Mouse (Mus musculus) midbrain, embryonic 16.5 days (tissue): ENCODE data around the gene Aanat. TPM values are rescaled to one million over a fixed set of nuclear protein-coding genes. Genes with fewer than 3 reads are reported as not detected.

Source experiments
- ATAC-seq: fragments of 200-750 bp; cut with Nextera tagmentation; 2 replicates; pipeline ENCODE4 v1.8.0; 2017; ENCODE audit warnings: moderate TSS enrichment
- H3K27ac ChIP-seq: fragments of 300-500 bp; sonication (generic); 2 replicates; pipeline ENCODE4 v1.5.1; 2014; ENCODE audit warnings: mild to moderate bottlenecking, low read length, mixed read lengths
- H3K27me3 ChIP-seq: fragments of 300-500 bp; sonication (generic); 2 replicates; pipeline ENCODE4 v1.6.1; 2014; ENCODE audit warnings: low read depth, low read length, mixed read lengths; ENCODE audit not compliant: control insufficient read depth, insufficient read depth
- H3K36me3 ChIP-seq: fragments of 300-500 bp; sonication (generic); 2 replicates; pipeline ENCODE4 v1.6.1; 2014; ENCODE audit warnings: mild to moderate bottlenecking, low read length, moderate library complexity, mixed read lengths; ENCODE audit not compliant: control insufficient read depth, insufficient read depth
- H3K4me1 ChIP-seq: fragments of 300-500 bp; sonication (generic); 2 replicates; pipeline ENCODE4 v1.6.1; 2014; ENCODE audit warnings: mild to moderate bottlenecking, low read length, mixed read lengths; ENCODE audit not compliant: control insufficient read depth, insufficient read depth
- H3K4me2 ChIP-seq: fragments of 300-500 bp; sonication (generic); 2 replicates; pipeline ENCODE4 v1.6.1; 2014; ENCODE audit warnings: mild to moderate bottlenecking, low read length, mixed read lengths
- H3K4me3 ChIP-seq: fragments of 300-500 bp; sonication (generic); 2 replicates; pipeline ENCODE4 v1.5.1; 2014; ENCODE audit warnings: low read depth, mild to moderate bottlenecking, low read length, moderate library complexity, mixed read lengths
- H3K9ac ChIP-seq: fragments of 300-500 bp; sonication (generic); 2 replicates; pipeline ENCODE4 v1.6.1; 2014; ENCODE audit warnings: low read depth, low read length, mixed read lengths
- H3K9me3 ChIP-seq: fragments of 300-500 bp; sonication (generic); replicated peaks from 2 replicates; pipeline ENCODE4 v1.6.1; 2014; ENCODE audit warnings: mild to moderate bottlenecking, low read length, mixed read lengths; ENCODE audit not compliant: control insufficient read depth, poor library complexity, severe bottlenecking
- WGBS: fragments of 180-500 bp; shearing (Covaris S2); extraction: QIAGEN DNeasy Blood & Tissue Kit; methylation state at CpG from one replicate; pipeline ENCODE4 v1.1.7; 2014; 5-methylcytosine and 5-hydroxymethylcytosine counted together
- polyA plus RNA-seq: library from polyadenylated mRNA; unstranded; fragments of >200 nt; fragmentation: Nextera tagmentation; extraction: Ambion mirVana; gene quantifications from 2 replicates; pipeline ENCODE4 v1.2.1, GENCODE M21; 2015

The Aanat gene
- polyA plus RNA-seq, 1 experiment from 2014 or later: 0.20 TPM

DNA sequence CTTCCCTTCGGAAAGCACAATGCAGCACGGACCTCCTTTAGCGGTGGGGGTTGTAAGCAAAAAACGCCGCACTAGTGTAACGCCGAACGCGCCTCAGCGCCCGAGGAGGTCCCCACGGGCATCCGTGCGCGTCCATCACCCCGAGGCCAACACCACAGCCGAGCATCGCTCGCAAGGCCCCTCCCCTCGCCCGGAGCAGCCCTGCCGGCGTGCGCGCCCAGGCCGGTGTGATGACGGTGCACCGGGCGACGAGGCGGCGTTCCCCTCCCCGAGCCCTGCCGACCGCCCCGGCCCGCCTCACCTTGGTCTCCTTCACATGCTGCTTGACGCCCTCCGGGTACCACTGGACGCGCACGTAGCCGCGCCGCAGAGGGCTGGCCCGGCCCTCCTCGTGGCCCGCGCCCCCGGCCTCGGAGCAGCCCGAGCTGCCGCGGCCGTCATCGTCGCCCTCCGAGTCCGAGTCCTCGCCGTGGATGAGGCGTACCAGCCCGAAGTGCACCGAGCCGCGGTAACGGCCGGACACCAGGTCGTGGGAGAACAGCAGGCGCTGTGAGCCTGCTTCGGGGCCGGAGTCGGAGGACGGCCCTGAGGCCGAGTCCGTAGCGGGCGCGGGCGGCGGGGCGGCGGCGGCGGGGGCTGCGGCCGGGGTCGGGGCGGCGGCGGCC, 5.4 kb upstream of the Aanat start:
- H3K4me2 ChIP-seq: peak overlapping the region; percentile 62
- H3K4me3 ChIP-seq: peak overlapping the region; percentile 89
- WGBS: under 1% methylated on average over 63 of the region's 91 CpGs
- peak; percentile 79 for ATAC-seq
- H3K9ac ChIP-seq: peak overlapping the region; percentile 98
- H3K4me1 ChIP-seq: peaks cover 24% of the 10 kb centered on the region
- no peaks in the 10 kb centered on the region for H3K9me3 ChIP-seq
- peak overlapping the region; percentile 95 for H3K27ac ChIP-seq
- no peaks in the 10 kb centered on the region for H3K36me3 ChIP-seq
- H3K27me3 ChIP-seq: no peaks in the 10 kb centered on the region

DNA sequence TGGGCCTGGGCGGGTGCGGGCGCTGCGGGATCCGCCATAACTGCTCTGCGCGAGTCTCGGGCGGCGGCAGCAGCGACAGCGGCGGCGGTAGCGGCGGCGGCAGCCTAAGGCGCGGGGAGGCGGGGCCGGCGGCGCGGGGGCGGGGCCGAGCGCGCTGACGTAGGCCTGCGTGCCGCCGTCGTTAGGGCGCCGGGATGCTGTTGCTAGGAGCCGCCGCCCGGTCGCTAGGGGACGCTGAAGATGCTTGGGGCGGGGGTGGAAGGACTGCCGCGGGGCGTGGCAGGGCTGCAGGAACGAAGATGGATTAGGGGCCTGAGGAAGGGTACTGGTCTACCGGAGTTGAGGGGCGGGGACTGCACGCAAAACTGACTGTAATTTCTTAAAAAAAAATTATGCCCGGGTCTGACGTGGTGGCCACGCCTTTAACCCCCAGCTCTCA, 4.8 kb upstream of the Aanat start, which contains the start of gene Ube2o:
Gene Ube2o (minus strand): TSS at position 72 of the 439 bp plus-strand sequence.
- Histone ChIP-seq H3K27me3 (no peaks in the 10 kb centered on the region), H3K9ac (peak within 1 kb of the TSS; percentile 98), H3K27ac (peak within 1 kb of the TSS; percentile 95), H3K9me3 (no peaks in the 10 kb centered on the region), H3K36me3 (no peaks in the 10 kb centered on the region), H3K4me3 (peak within 1 kb of the TSS; percentile 89), H3K4me1 (peaks cover 19% of the 10 kb centered on the region), H3K4me2 (peak within 1 kb of the TSS; percentile 62)
- 2% methylated on average over 24 of the region's 51 CpGs for WGBS
- peak; percentile 88 for ATAC-seq

DNA sequence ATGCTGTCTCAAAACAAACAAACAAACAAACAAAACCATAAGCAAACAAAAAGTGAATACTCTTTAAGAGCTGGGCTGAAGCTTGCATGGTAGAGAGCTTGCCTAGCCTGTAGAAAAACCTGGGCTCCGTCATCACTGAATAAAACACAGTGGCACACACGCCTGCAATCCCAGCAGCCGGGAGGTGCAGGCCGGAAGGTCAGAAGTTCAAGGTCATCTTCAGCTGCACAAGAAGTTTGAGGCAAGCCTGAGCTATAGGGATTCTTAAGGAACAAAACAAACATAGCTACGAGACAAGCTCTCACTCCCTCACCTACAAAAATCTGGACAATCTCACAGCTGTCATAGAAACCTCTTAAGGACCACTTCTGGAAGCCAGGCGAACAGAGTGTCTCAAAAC, 550 bp upstream of the Aanat start:
- Histone ChIP-seq H3K27ac (no peak overlapping the region), H3K4me3 (no peak overlapping the region), H3K36me3 (no peaks in the 10 kb centered on the region), H3K4me1 (peaks cover 13% of the 10 kb centered on the region), H3K9ac (no peak overlapping the region), H3K27me3 (no peaks in the 10 kb centered on the region), H3K4me2 (no peak overlapping the region), H3K9me3 (no peaks in the 10 kb centered on the region)
- ATAC-seq: no peak
- WGBS: 85% methylated on average over 6 of the region's 6 CpGs

DNA sequence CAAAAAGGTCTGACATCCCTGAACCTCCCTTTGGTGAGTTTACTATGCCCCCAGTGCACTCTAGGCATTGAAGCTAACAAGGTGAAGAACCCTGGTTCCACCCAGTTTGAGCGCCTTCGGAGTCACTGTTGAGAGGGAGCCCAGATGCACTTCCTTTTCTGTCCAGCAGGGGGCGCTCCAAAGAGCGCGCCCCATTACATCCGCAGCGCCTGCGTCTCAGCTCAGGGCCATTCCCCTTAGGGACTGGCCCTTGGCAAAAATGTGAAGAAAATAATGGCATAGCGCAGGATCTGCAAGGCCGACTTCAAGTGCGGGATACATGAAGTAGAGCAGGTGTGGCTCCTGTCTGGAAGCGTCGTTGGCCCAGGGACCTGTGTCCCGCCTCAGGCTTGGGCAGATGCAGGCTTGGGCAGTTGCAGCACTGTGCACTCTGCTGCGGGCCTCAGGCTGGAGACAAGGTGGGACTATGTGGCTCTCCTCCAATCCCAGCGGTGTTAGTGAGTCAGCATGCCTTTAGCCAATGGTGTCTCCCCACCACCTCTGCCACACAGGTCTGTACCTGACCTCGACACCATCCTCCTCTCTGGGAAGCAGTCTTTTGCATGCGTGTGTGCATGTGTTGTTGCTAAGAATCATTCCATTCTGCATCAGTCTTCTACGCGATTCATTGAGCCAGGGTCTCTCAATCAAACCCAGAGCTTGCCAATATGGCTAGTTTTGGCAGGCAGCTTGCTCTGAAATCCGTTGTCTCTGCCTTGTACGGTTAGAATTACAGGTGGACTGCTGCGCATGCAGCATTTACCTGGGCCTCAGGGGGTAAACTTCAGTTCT, 784 bp downstream of the Aanat start:
- Histone ChIP-seq H3K4me3 (peak overlapping the region; percentile 28), H3K4me1 (peaks cover 13% of the 10 kb centered on the region), H3K27me3 (no peaks in the 10 kb centered on the region), H3K9ac (peak overlapping the region; percentile 46; the same call in 1 of the 2 replicates), H3K9me3 (no peaks in the 10 kb centered on the region), H3K36me3 (no peaks in the 10 kb centered on the region), H3K4me2 (peak overlapping the region; percentile 51), H3K27ac (peak overlapping the region; percentile 55; the same call in 1 of the 2 replicates)
- 18% methylated on average over 23 of the region's 23 CpGs for WGBS
- peak; percentile 59; the same call in 1 of the 2 replicates for ATAC-seq

DNA sequence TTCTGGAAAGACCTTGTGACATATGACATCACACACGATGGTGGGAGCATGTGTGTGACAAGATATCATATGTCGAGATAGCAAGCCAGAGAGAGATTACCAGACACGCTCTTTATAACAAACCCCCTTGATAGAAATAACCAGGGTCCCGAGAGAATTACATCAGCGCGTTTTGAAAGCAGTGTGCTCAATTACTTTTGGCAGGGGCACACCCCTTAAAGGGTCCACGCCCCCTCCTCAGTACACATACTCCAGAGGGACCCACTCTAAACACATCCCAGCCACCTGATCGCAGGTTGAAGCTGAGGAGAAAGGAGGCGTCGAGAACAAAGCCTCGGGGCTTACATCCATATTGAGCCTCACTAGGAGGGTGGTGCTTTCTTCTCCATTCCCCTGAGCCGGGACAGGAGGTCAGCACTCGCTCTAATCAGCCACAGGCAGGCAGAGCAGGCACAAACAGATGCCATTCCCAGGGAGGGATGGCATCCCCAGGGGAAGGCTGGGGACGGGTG, 2.8 kb downstream of the Aanat start:
- 18% methylated on average over 14 of the region's 14 CpGs for WGBS
- Histone ChIP-seq H3K4me1 (peaks cover 15% of the 10 kb centered on the region), H3K9me3 (no peaks in the 10 kb centered on the region), H3K4me3 (no peak overlapping the region), H3K27ac (no peak overlapping the region), H3K36me3 (no peaks in the 10 kb centered on the region), H3K27me3 (no peaks in the 10 kb centered on the region), H3K9ac (no peak overlapping the region), H3K4me2 (peak overlapping the region; percentile 28; the same call in 1 of the 2 replicates)
- no peak for ATAC-seq

DNA sequence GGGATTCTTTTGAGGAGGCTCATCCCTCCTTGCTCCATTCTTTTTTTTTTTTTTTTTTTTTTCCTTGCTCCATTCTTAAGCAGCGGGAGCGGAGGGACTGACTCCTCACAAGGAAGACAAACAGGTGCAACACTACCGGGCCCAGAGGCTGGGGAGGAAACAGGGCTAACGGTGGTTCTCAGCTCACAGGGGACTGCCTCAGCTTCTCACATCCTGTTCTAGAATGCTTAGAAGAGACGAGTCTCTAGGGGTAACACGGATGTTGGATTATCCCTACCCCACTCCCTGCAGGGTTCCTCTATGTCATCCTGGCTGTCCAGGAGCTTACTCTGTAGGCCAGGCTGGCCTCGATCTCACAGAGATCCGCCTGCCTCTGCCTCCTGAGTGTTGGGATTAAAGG, 3.3 kb downstream of the Aanat start:
- H3K4me3 ChIP-seq: no peak overlapping the region
- peaks cover 15% of the 10 kb centered on the region for H3K4me1 ChIP-seq
- H3K36me3 ChIP-seq: no peaks in the 10 kb centered on the region
- H3K27me3 ChIP-seq: no peaks in the 10 kb centered on the region
- no peak overlapping the region for H3K27ac ChIP-seq
- 55% methylated on average over 8 of the region's 8 CpGs for WGBS
- no peak for ATAC-seq
- peak overlapping the region; percentile 28; the same call in 1 of the 2 replicates for H3K4me2 ChIP-seq
- no peak overlapping the region for H3K9ac ChIP-seq
- H3K9me3 ChIP-seq: no peaks in the 10 kb centered on the region

DNA sequence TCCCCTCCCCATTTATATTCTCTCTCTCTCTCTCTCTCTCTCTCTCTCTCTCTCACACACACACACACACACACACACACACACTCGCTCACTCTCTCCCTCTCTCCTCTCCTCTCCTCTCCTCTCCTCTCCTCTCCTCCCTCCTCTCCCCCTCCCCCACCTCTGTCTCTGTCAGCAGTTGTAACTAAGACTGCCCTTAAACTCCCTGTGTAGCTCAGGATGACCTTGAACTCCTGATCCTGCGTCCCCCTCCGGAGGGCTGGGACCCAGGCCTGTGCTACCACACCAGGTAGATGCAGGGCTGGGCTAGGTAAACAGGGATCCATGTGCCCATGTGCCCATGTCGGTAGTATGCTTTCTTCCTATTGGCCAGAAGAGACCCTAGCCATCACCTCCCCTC, 5.4 kb downstream of the Aanat start:
- H3K27ac ChIP-seq: no peak overlapping the region
- no peaks in the 10 kb centered on the region for H3K36me3 ChIP-seq
- peaks cover 14% of the 10 kb centered on the region for H3K4me1 ChIP-seq
- 92% methylated on average over 4 of the region's 4 CpGs for WGBS
- H3K27me3 ChIP-seq: no peaks in the 10 kb centered on the region
- no peak overlapping the region for H3K9ac ChIP-seq
- H3K4me2 ChIP-seq: no peak overlapping the region
- no peaks in the 10 kb centered on the region for H3K9me3 ChIP-seq
- ATAC-seq: no peak
- H3K4me3 ChIP-seq: no peak overlapping the region

DNA sequence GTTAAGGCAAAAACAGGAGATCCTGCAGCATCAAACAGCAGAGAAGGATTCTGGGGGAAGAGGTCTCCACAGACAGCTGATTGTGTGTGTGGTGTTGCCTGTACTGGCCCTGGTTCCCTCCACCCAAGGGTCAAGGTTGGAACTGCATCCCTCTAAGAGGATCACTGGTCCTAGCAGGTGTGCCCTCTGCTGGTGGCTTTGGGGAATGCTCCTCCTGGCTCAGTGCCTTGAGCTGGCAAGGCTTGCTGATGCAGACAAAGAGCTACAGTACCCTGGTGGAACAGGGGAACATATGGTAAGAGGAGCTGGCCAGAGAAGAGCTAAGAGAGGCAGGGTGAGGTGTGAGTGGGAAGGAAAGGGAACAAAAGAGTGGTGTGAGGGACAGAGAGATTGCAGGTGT, 6.2 kb downstream of the Aanat start:
- Histone ChIP-seq H3K4me1 (peaks cover 8% of the 10 kb centered on the region; the same call in 1 of the 2 replicates), H3K4me2 (no peak overlapping the region), H3K9me3 (no peaks in the 10 kb centered on the region), H3K4me3 (no peak overlapping the region), H3K9ac (no peak overlapping the region), H3K27ac (0 out of 2 replicates have a peak overlapping the region, but pooled peaks have one; percentile 23), H3K27me3 (no peaks in the 10 kb centered on the region), H3K36me3 (no peaks in the 10 kb centered on the region)
- ATAC-seq: peak; percentile 65; the same call in 1 of the 2 replicates
